Mouse (Mus musculus) kidney, postnatal 0 days (tissue): ENCODE data around the gene Dand5. TPM values are rescaled to one million over a fixed set of nuclear protein-coding genes. Genes with fewer than 3 reads are reported as not detected.
A peak's percentile ranks its signal among the peaks of the same experiment; 100 is the strongest.

ENCODE experiments used
- ATAC-seq: fragments of 200-750 bp; cut with Nextera tagmentation; replicated peaks from 2 replicates; pipeline ENCODE4 v1.8.0; 2017; ENCODE audit warnings: low read depth, moderate number of reproducible peaks, moderate TSS enrichment, moderate library complexity; ENCODE audit not compliant: low FRiP score
- DNase-seq: peaks from one replicate; pipeline ENCODE4 v3.0.0-alpha.2; 2016; ENCODE audit warnings: low spot score
- H3K27ac ChIP-seq: fragments of 300-500 bp; sonication (generic); 2 replicates; pipeline ENCODE4 v1.5.1; 2014; ENCODE audit warnings: mild to moderate bottlenecking
- H3K27me3 ChIP-seq: fragments of 300-500 bp; sonication (generic); 2 replicates; pipeline ENCODE4 v1.6.1; 2014; ENCODE audit warnings: low read length, mixed read lengths; ENCODE audit not compliant: insufficient read depth
- H3K36me3 ChIP-seq: fragments of 300-500 bp; sonication (generic); 2 replicates; pipeline ENCODE4 v1.6.1; 2014; ENCODE audit warnings: low read length, mixed read lengths; ENCODE audit not compliant: insufficient read depth
- H3K4me1 ChIP-seq: fragments of 300-500 bp; sonication (generic); replicated peaks from 2 replicates; pipeline ENCODE4 v1.6.1; 2014; ENCODE audit warnings: antibody characterized with exemption, low read length, mixed read lengths; ENCODE audit not compliant: insufficient read depth
- H3K4me2 ChIP-seq: fragments of 300-500 bp; sonication (generic); 2 replicates; pipeline ENCODE4 v1.6.1; 2014; ENCODE audit warnings: mild to moderate bottlenecking, low read length, moderate library complexity, mixed read lengths
- H3K4me3 ChIP-seq: fragments of 300-500 bp; sonication (generic); replicated peaks from 2 replicates; pipeline ENCODE4 v1.5.1; 2014; ENCODE audit warnings: low read depth, low read length
- H3K9ac ChIP-seq: fragments of 300-500 bp; sonication (generic); 2 replicates; pipeline ENCODE4 v1.6.1; 2014; ENCODE audit warnings: low read depth, low read length
- H3K9me3 ChIP-seq: fragments of 300-500 bp; sonication (generic); replicated peaks from 2 replicates; pipeline ENCODE4 v1.6.1; 2016; ENCODE audit warnings: low read length, inconsistent platforms, mixed read lengths
- CTCF ChIP-seq: IDR thresholded peaks from 2 replicates; pipeline ENCODE4 v1.5.1; 2016; ENCODE audit warnings: antibody characterized with exemption, low read depth, mild to moderate bottlenecking, moderate library complexity
- WGBS: fragments of 180-500 bp; shearing (Covaris S2); extraction: QIAGEN DNeasy Blood & Tissue Kit; methylation state at CpG from one replicate; pipeline ENCODE4 v1.1.7; 2014; 5-methylcytosine and 5-hydroxymethylcytosine counted together
- polyA plus RNA-seq: library from polyadenylated mRNA; unstranded; fragments of >200 nt; fragmentation: Nextera tagmentation; extraction: Ambion mirVana; gene quantifications from 2 replicates; pipeline ENCODE4 v1.2.1, GENCODE M21; 2015

The Dand5 gene
- polyA plus RNA-seq, 1 experiment from 2014 or later = 7.4 TPM

DNA sequence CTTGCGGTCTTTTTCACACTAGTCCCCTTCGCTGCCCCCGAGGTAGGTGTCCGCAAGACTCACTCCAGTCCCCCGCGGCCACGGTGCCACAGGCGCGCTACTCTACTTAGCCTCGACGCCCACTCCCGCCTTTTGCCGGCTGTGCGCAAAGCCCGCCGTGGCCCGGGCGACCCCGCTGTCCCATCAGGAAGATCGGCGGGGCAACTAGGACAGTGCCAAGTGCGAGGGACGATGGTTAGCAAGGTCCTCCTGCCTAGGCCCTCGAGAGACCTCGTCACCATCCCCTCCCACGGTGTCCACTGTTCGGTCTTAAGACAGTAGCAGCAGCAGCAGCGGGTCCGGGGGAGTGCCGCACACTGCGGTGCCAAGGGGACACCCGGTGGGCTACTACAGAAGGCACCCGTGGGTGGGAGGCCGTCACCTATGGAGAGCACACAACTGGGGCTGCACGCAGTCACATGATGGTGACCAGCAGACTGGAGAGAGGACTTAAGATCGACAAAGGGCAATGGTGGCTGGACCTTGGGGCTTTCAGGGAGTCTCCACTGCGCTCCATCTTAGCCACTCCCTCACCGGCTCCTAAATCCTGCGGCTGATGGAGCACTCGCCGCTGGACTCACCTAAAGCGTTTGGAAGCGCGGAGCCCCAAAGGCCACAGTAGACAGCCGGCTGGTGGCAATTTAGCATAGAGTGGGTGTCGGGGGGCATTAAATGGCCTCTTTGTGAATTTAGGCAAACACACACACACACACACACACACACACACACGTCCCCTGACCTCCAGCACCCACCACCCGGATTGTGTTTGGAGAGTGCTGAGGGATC, 37.7 kb downstream of the Dand5 start:
- Histone ChIP-seq H3K4me3 (peak overlapping the region; percentile 20), H3K4me2 (peak overlapping the region; percentile 44), H3K4me1 (peaks cover 27% of the 10 kb centered on the region), H3K27ac (no peak overlapping the region), H3K9me3 (no peaks in the 10 kb centered on the region), H3K9ac (no peak overlapping the region), H3K36me3 (no peaks in the 10 kb centered on the region), H3K27me3 (peaks cover 67% of the 10 kb centered on the region)
- ATAC-seq = no peak
- WGBS = 8% methylated on average over 48 of the region's 48 CpGs
- no peak for DNase-seq
- TF ChIP-seq CTCF = no peak

DNA sequence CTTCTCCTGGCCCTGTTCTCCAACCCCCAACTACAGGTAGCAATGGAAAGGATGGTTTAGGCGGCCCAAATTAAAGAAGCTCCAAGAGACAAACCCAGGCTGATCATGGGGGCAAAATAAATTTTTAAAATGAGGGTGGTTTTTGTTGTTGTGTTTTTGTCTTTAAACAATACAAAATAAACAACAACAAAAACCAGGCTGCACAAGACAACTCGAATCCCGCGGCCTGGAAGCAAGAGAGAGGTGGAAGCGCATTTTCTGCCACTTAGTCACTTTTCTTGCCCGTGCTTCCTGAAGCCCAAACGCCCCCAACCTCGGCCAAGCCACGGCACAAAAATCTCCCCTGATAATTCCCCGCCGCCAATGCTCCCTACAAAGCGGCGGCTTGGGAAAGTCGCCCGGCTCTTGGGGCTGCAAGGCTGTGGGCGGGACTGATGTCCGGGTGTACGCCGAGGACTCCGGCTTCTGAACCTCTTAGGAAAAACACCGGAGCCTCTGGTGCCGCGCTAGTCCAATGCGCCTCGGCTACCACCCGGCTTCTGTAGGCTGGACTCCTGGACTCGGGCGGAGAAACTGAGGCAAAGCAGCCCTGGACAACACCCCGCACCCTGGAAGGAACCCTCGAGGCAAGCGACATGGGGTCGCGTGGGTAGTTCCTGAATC, 38.6 kb downstream of the Dand5 start:
- Histone ChIP-seq H3K9me3 (no peaks in the 10 kb centered on the region), H3K4me2 (peak overlapping the region; percentile 44), H3K9ac (no peak overlapping the region), H3K36me3 (no peaks in the 10 kb centered on the region), H3K4me3 (peak overlapping the region; percentile 20; the same call in 1 of the 2 replicates), H3K4me1 (peaks cover 24% of the 10 kb centered on the region), H3K27ac (no peak overlapping the region), H3K27me3 (peaks cover 59% of the 10 kb centered on the region)
- WGBS = 14% methylated on average over 32 of the region's 33 CpGs
- TF ChIP-seq CTCF = no peak
- DNase-seq (no peak), ATAC-seq (no peak)

- no peak overlapping the region for H3K4me2 ChIP-seq
- H3K36me3 ChIP-seq = no peaks in the 10 kb centered on the region
- DNase-seq (no peak), ATAC-seq (no peak)
- no peak overlapping the region for H3K27ac ChIP-seq
- WGBS = 30% methylated on average over 11 of the region's 11 CpGs
- no peak for TF ChIP-seq CTCF
- H3K4me1 ChIP-seq = peaks cover 22% of the 10 kb centered on the region
- H3K9ac ChIP-seq = no peak overlapping the region
- no peak overlapping the region for H3K4me3 ChIP-seq
- H3K9me3 ChIP-seq = no peaks in the 10 kb centered on the region
- H3K27me3 ChIP-seq = peaks cover 66% of the 10 kb centered on the region
Measured at GRCm38 (mm10) chr8:84783198-84783918, 39.3 kb downstream of the Dand5 start.

GRCm38 (mm10) chr8:84782680-84783079, 39.9 kb downstream of the Dand5 start:
- Histone ChIP-seq H3K36me3 (no peaks in the 10 kb centered on the region), H3K9ac (no peak overlapping the region), H3K4me3 (no peak overlapping the region), H3K4me2 (no peak overlapping the region), H3K27ac (no peak overlapping the region), H3K9me3 (no peaks in the 10 kb centered on the region), H3K4me1 (peaks cover 22% of the 10 kb centered on the region), H3K27me3 (peaks cover 66% of the 10 kb centered on the region)
- no peak for TF ChIP-seq CTCF
- DNase-seq (no peak), ATAC-seq (no peak)
- WGBS = 39% methylated on average over 10 of the region's 10 CpGs

- DNase-seq (no peak), ATAC-seq (no peak)
- no peak overlapping the region for H3K27ac ChIP-seq
- H3K4me3 ChIP-seq = no peak overlapping the region
- H3K9me3 ChIP-seq = no peaks in the 10 kb centered on the region
- H3K36me3 ChIP-seq = no peaks in the 10 kb centered on the region
- WGBS = 23% methylated on average over 5 of the region's 5 CpGs
- H3K27me3 ChIP-seq = peaks cover 73% of the 10 kb centered on the region
- no peak for TF ChIP-seq CTCF
- no peak overlapping the region for H3K9ac ChIP-seq
- H3K4me1 ChIP-seq = peaks cover 22% of the 10 kb centered on the region
- no peak overlapping the region for H3K4me2 ChIP-seq
Measured at GRCm38 (mm10) chr8:84781686-84782505, 40.7 kb downstream of the Dand5 start.
